8 mouse cellular contexts compared by ENCODE assay signal in genomic region chr11:88046323-88046937, GRCm38 (mm10). TPM values are rescaled to one million over a fixed set of nuclear protein-coding genes. Genes with fewer than 3 reads are reported as not detected.
DNase-seq lines count a peak whose midpoint lies in the region; ATAC-seq and TF ChIP-seq lines count a peak whose summit lies in the region.

No protein-coding gene starts in this region.

- peak overlapping the region; percentile 88 for H3K27ac ChIP-seq in ES-Bruce4 (ENCODE audit: insufficient read depth, low read length)
- peak overlapping the region; percentile 100 for H3K27ac ChIP-seq in embryonic facial prominence, embryonic 13.5 days
- H3K27ac ChIP-seq in limb, embryonic 10.5 days, result peak overlapping the region; percentile 100
- H3K27ac ChIP-seq in small intestine, adult 2 months (ENCODE audit: insufficient read depth, low read depth, low read length), result no peak overlapping the region

- H3K27me3 ChIP-seq in ES-Bruce4 (ENCODE audit: control insufficient read depth, insufficient read depth, low read length, poor library complexity, severe bottlenecking), result no peaks in the 10 kb centered on the region
- H3K27me3 ChIP-seq in embryonic facial prominence, embryonic 13.5 days, result no peaks in the 10 kb centered on the region
- no peaks in the 10 kb centered on the region for H3K27me3 ChIP-seq in limb, embryonic 10.5 days (ENCODE audit: low read depth, poor library complexity, severe bottlenecking)
- H3K27me3 ChIP-seq in small intestine, adult 2 months (ENCODE audit: control insufficient read depth, insufficient read depth, low read length), result no peaks in the 10 kb centered on the region

- TF ChIP-seq POLR2A in ES-Bruce4 (IDR thresholded peaks at IDR 0.05; ENCODE audit: insufficient read depth, low read length), result no peak
- TF ChIP-seq POLR2A in small intestine, adult 2 months (IDR thresholded peaks at IDR 0.05; ENCODE audit: low read depth, low read length), result no peak

- H3K4me3 ChIP-seq in ES-Bruce4 (ENCODE audit: low read depth, low read length), result peak overlapping the region; percentile 56
- H3K4me3 ChIP-seq in embryonic facial prominence, embryonic 13.5 days, result peak overlapping the region; percentile 97
- H3K4me3 ChIP-seq in limb, embryonic 10.5 days, result peak overlapping the region; percentile 100
- H3K4me3 ChIP-seq in small intestine, adult 2 months (ENCODE audit: low read depth, low read length), result peak overlapping the region; percentile 13; the same call in 1 of the 2 replicates

- no peaks in the 10 kb centered on the region for H3K4me1 ChIP-seq in ES-Bruce4 (ENCODE audit: control insufficient read depth, insufficient read depth, low read length)
- peaks cover 28% of the 10 kb centered on the region for H3K4me1 ChIP-seq in embryonic facial prominence, embryonic 13.5 days
- peaks cover 28% of the 10 kb centered on the region for H3K4me1 ChIP-seq in limb, embryonic 10.5 days
- H3K4me1 ChIP-seq in small intestine, adult 2 months (ENCODE audit: control insufficient read depth, insufficient read depth, insufficient read length, low read length), result peaks cover 3% of the 10 kb centered on the region; the same call in 1 of the 2 replicates

- H3K36me3 ChIP-seq in ES-Bruce4 (ENCODE audit: control insufficient read depth, insufficient read depth, low read length, poor library complexity, severe bottlenecking), result peaks cover 29% of the 10 kb centered on the region
- H3K36me3 ChIP-seq in embryonic facial prominence, embryonic 13.5 days, result peaks cover 24% of the 10 kb centered on the region
- H3K36me3 ChIP-seq in limb, embryonic 10.5 days, result peaks cover 47% of the 10 kb centered on the region
- H3K36me3 ChIP-seq in small intestine, adult 2 months (ENCODE audit: control insufficient read depth, insufficient read depth, low read length), result peaks cover 9% of the 10 kb centered on the region

- H3K4me2 ChIP-seq in embryonic facial prominence, embryonic 13.5 days, result peak overlapping the region; percentile 79

- no peak for ATAC-seq in embryonic facial prominence, embryonic 13.5 days (ENCODE audit: insufficient number of reproducible peaks, insufficient read depth, low FRiP score, low TSS enrichment, low read depth)

- no peak for TF ChIP-seq EP300 in ES-Bruce4 (IDR thresholded peaks at IDR 0.05; ENCODE audit: insufficient read depth, low read depth, low read length)

- DNase-seq in heart, adult 11 months, result peak; percentile 90
- DNase-seq in heart, postnatal 14 days, result no peak
- peak; percentile 38 for DNase-seq in limb, embryonic 10.5 days (ENCODE audit: low spot score)
- no peak for DNase-seq in left cerebral cortex, adult 18-20 months (ENCODE audit: low spot score in 2 of 2)
- no peak for DNase-seq in right cerebral cortex, postnatal 25 days

- H3K9me3 ChIP-seq in ES-Bruce4 (replicated peaks; ENCODE audit: control insufficient read depth, insufficient read depth, low read length, poor library complexity, severe bottlenecking), result no peaks in the 10 kb centered on the region
- H3K9me3 ChIP-seq in embryonic facial prominence, embryonic 13.5 days, result no peaks in the 10 kb centered on the region
- no peaks in the 10 kb centered on the region for H3K9me3 ChIP-seq in limb, embryonic 10.5 days (replicated peaks)

- intact Hi-C loops in heart, postnatal 14 days (cut with DNase I), result loop anchor here (2.0 kb wide), 2 partner anchors 60 to 72 kb away; partner anchors contain the start of gene Dynll2

- TF ChIP-seq CTCF in ES-Bruce4 (IDR thresholded peaks at IDR 0.05; ENCODE audit: low read depth, low read length), result no peak
- no peak for TF ChIP-seq CTCF in small intestine, adult 2 months (IDR thresholded peaks at IDR 0.05; ENCODE audit: extremely low read depth, insufficient read length, insufficient replicate concordance, low read depth, low read length)

- WGBS in embryonic facial prominence, embryonic 13.5 days, result 62% methylated on average over 17 of the region's 17 CpGs
- WGBS in limb, embryonic 10.5 days, result 71% methylated on average over 17 of the region's 17 CpGs
- WGBS in small intestine, adult 2 months, result 39% methylated on average over 17 of the region's 17 CpGs

- H3K9ac ChIP-seq in ES-Bruce4 (ENCODE audit: low read depth, poor library complexity, severe bottlenecking), result peak overlapping the region; percentile 98
- peak overlapping the region; percentile 100 for H3K9ac ChIP-seq in embryonic facial prominence, embryonic 13.5 days

RNA-seq across cellular contexts. Expression of gene Srsf1, which starts 0.7 kb away (rescaled TPM):
- 100 to 1,000 TPM; 118 to 131 TPM for total RNA-seq in heart, postnatal 14 days (2021)
- 511 and 547 TPM in 2 replicates for polyA plus RNA-seq in ES-Bruce4 (2011; ENCODE audit: insufficient read depth, insufficient read length, low read depth, missing spikeins)
- polyA plus RNA-seq in embryonic facial prominence, embryonic 13.5 days (2015; fragmentation: Nextera tagmentation; extraction: Ambion mirVana), result 374 and 398 TPM in 2 replicates
- 365 and 415 TPM in 2 replicates for polyA plus RNA-seq in limb, embryonic 10.5 days (2016; fragmentation: Nextera tagmentation; extraction: Ambion mirVana)
- 37.3 and 52.4 TPM in 2 replicates for polyA plus RNA-seq in small intestine, adult 2 months (2012; rRNA removed)
- total RNA-seq in left cerebral cortex, adult 18-20 months (2021), result 100 to 1,000 TPM; 179 to 200 TPM

RNA-seq across cellular contexts. Expression of gene Vezf1, which starts 21.6 kb away (rescaled TPM):
- 10 to 100 TPM; 41.5 to 41.9 TPM for total RNA-seq in heart, postnatal 14 days (2021)
- 43.4 and 44.8 TPM in 2 replicates for polyA plus RNA-seq in ES-Bruce4 (2011; ENCODE audit: insufficient read depth, insufficient read length, low read depth, missing spikeins)
- 43.1 and 47.0 TPM in 2 replicates for polyA plus RNA-seq in embryonic facial prominence, embryonic 13.5 days (2015; fragmentation: Nextera tagmentation; extraction: Ambion mirVana)
- polyA plus RNA-seq in limb, embryonic 10.5 days (2016; fragmentation: Nextera tagmentation; extraction: Ambion mirVana), result 54.6 and 59.2 TPM in 2 replicates
- polyA plus RNA-seq in small intestine, adult 2 months (2012; rRNA removed), result 6.1 and 10.6 TPM in 2 replicates
- total RNA-seq in left cerebral cortex, adult 18-20 months (2021), result 10 to 100 TPM; 28.1 to 29.4 TPM

RNA-seq across cellular contexts. Expression of gene Cuedc1, which starts 51.4 kb away (rescaled TPM):
- 10 to 100 TPM; 47.9 to 55.6 TPM for total RNA-seq in heart, postnatal 14 days (2021)
- polyA plus RNA-seq in ES-Bruce4 (2011; ENCODE audit: insufficient read depth, insufficient read length, low read depth, missing spikeins), result 21.9 and 22.5 TPM in 2 replicates
- 34.9 and 40.3 TPM in 2 replicates for polyA plus RNA-seq in embryonic facial prominence, embryonic 13.5 days (2015; fragmentation: Nextera tagmentation; extraction: Ambion mirVana)
- polyA plus RNA-seq in limb, embryonic 10.5 days (2016; fragmentation: Nextera tagmentation; extraction: Ambion mirVana), result 15.0 and 22.6 TPM in 2 replicates
- polyA plus RNA-seq in small intestine, adult 2 months (2012; rRNA removed), result 12.3 and 13.3 TPM in 2 replicates
- 10 to 100 TPM; 27.4 to 28.5 TPM for total RNA-seq in left cerebral cortex, adult 18-20 months (2021)

RNA-seq across cellular contexts. Expression of gene Dynll2, which starts 59.1 kb away (rescaled TPM):
- 100 to 1,000 TPM; 301 to 315 TPM for total RNA-seq in heart, postnatal 14 days (2021)
- polyA plus RNA-seq in ES-Bruce4 (2011; ENCODE audit: insufficient read depth, insufficient read length, low read depth, missing spikeins), result 130 and 133 TPM in 2 replicates
- polyA plus RNA-seq in embryonic facial prominence, embryonic 13.5 days (2015; fragmentation: Nextera tagmentation; extraction: Ambion mirVana), result 20.8 and 23.3 TPM in 2 replicates
- 22.9 and 25.0 TPM in 2 replicates for polyA plus RNA-seq in limb, embryonic 10.5 days (2016; fragmentation: Nextera tagmentation; extraction: Ambion mirVana)
- 72.7 and 140 TPM in 2 replicates for polyA plus RNA-seq in small intestine, adult 2 months (2012; rRNA removed)
- 100 to 1,000 TPM; 636 to 646 TPM for total RNA-seq in left cerebral cortex, adult 18-20 months (2021)

Comparison
In these comparisons a context has a peak if more than half of its experiments do, and no peak if none do; other contexts are left out.
1. DNase-seq: peak in heart, adult 11 months (single experiment) and limb, embryonic 10.5 days (single experiment); none in heart, postnatal 14 days (0 of 2), left cerebral cortex, adult 18-20 months (0 of 2) and right cerebral cortex, postnatal 25 days (single experiment).
2. H3K4me3 ChIP-seq: peak in every context shown above with its lines; median percentile 100 in limb, embryonic 10.5 days; 97 in embryonic facial prominence, embryonic 13.5 days; 56 in ES-Bruce4; 13 in small intestine, adult 2 months.